Mouse (Mus musculus): ENCODE measurements at regions not wholly inside any gene's neighbourhood (a gene's known extent, or its start where the extent isn't known, plus 50 kb on each side); places are given as distances from the start of the nearest gene placed in this dataset.

DNA sequence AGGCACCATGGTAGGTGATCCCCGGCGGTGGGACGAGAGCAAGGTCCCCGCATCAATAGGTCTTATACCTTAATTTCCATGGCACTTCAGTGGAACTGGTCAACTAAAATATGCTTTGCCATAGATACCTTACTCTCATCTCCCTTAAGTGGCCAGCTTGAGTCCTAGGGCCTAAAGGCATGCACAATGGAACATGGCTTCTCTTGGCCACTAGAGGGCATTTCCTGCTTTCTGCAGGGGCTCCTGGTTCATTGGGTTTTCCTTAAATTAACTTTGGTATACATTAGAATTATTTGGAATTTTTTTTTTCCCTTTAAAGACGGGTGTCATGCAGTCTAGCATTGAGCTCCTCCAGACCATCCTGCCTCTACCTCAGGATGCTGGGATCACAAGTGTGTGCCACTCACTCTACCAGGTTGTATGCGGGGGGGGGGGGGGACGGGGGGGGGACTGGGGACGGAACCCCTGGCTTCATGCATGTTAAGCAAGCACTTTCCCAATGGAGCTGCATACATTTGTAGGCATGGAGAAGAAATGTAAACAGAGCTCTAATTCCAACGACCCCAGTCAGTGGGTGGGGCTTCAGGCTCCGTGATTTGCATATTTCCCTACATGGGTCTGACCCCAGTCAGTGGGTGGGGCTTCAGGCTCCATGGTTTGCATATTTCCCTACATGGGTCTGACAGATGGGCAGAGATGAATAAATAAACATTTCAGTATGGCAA, 113.4 kb upstream of the Cpm start:
- DNase-seq (ENCODE audit: low read depth, low spot score) = peak; percentile 53

DNA sequence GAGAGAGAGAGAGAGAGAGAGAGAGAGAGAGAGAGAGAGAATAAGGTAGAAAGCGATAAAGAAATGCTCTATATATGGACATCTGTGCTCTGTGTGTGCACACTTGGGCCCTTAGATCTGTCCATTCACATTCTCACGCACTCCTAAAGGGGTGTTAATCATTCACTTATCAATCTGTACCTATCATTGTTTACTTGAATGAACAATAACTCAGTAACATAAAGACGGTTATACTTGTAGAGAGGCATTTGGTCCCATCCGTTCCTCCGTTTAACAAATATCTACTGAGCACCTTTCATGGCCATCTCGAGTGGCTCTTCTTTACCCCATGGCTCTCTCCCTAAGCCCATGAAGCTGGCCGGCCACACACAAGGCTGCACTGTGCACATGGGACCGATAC, 114.3 kb upstream of the Cpm start:
- no peak for DNase-seq (ENCODE audit: low read depth, low spot score)

DNA sequence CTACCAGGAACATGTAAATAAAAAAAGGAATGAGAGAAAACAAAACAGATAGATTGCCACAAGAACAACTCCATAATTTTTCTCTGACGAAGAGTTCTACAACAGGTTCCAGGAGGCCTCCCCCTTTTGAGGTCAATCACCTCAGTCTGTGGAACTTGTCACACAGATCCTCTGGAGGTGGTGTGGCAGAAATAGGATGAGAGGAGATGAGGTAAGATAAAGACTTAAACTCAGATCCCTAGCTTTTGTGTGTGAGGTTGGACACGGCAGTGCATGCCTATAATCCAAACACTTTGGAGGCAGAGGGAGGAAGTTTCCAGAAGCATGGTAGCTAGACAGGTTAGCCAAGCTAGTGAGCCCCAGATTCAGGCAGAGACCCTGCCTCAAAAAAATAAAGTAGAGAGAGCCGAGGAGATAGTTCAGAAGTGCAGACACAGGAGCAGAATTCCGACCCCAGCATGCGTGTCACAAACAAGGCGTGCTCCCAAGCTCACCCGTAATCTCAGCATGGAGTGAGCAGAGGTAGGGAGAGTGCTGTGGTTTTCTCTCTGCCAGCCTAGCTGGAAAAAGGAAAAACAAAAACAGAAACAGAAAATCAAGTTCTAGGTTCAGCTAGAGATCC, 115.3 kb upstream of the Cpm start:
- no peak for DNase-seq (ENCODE audit: low read depth, low spot score)

DNA sequence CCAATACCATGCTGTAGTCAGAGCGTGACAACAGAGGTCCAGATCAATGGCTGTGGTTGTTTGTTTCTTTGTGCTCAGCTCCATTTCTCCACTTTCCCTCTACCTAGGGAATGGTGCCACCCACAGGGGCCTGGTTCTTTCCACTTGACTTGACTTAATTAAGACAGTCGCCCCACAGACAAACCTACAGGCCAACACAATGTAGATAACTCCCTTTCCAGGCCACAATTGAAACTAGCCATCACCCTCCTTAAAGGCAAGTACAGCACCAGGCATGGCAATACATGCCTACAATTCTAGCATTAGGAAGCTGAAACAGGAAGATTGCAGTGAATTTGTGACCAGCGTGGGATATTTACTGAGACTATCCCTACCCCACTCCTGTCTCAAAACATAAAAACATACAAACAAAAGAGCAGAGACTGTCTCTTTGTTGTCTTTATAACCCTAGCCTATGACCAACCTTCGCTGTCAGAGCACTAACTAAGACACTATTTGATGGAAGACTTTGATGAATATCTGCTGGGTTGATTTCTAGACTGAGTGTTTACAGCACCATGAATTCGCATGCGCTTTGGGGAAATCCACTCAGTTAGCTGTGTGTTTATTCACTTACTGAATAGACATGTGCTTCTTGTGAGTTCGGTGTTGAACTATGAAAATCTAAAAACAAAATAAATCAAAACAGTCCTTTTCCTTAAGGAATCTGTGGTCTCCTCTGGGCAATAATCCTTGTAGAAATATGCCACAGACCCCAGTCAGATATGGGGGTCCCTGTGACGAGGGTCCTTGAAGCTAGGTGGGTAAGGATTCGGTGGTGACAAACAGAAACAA, 116.7 kb upstream of the Cpm start:
- no peak for DNase-seq (ENCODE audit: low read depth, low spot score)

DNA sequence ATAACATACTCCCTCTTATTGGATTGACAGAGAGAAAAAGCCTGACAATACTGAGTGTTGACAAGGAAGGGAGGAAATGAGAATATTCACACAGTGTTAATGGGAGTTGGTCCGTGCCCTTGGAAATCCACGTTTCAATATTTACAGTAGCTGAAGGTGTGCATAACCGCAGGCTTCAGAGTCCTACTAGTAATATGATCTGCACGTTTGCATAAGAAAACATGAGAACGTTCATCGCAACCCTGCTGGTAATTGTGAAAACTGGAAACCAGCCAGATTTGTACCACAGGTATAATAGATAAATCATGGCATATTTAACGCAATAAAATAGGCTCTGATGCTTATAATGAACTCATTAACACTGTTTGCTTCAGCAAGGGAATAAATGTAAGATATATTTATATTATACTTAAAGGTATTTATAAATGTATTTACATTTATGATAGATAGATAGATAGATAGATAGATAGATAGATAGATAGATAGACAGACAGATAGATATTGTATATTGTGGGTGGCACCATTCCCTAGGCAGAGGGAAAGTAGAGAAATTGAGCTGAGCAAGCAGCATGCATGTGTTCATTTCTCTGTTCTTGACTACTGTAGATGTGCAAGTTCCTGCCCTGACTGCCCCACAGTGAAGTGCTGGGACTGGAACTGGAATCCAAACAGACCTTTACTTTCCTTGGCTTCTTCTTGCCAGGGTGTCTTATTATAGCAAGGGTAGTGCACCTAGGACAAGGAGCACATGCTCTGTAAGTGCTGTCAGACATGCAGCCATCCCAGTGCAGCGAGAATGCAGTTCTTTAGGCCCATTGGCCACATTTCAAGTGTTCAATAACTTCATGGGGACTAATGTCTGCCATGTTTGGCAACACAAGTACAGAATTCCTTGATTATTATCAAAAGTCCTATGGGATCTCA, 117.6 kb upstream of the Cpm start:
- no peak for DNase-seq (ENCODE audit: low read depth, low spot score)

DNA sequence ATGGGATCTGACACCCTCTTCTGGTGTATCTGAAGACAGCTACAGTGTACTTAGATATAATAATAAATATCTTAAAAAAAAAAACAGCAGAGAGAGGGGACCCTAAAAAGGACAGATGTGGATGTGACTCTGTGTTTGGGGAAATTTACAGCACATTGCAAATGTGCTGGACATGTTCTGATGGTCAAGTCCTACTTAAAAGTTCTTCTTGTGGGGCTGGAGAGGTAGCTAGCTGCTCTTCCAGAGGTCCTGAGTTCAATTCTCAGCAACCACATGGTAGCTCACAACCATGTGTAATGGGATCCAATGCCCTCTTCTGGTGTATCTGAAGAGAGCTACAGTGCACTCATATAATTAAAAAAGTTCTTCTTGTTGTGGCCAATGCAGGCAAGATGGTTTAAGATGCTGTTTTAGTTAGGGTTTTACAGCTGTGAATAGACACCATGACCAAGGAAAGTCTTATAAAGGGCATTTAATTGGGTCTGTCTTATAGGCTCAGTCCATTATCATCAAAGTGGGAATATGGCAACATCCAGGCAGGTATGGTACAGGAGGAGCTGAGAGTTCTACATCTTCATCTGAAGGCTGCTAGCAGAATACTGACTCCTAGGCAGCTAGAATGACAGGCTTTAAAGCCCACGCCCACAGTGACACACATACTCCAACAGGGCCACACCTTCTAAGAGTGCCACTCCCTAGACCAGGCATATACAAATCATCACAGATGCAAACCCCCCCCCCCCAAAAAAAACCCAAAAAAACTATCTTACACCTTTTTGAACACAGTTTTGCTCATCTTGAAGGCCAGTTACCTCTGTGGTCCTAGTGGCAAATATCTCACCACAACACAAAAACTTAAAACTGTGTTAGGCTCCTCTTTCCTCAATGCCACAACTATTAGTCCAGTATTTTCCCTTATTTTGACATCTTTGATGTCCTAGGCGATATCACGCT, 118.5 kb upstream of the Cpm start:
- DNase-seq (ENCODE audit: low read depth, low spot score) = no peak

DNA sequence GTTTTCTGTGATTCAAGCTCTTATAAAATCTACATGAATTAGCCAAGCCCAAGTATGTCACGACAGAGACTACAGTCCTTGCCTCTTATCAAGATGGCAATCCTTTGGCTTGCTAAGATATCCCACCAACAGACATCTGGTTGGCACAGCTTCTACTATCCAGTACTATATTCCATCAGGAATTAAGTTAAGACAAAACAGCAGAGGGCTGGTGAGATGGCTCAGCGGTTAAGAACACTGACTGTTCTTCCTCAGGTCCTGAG, 119.1 kb upstream of the Cpm start:
- no peak for DNase-seq (ENCODE audit: low read depth, low spot score)

DNA sequence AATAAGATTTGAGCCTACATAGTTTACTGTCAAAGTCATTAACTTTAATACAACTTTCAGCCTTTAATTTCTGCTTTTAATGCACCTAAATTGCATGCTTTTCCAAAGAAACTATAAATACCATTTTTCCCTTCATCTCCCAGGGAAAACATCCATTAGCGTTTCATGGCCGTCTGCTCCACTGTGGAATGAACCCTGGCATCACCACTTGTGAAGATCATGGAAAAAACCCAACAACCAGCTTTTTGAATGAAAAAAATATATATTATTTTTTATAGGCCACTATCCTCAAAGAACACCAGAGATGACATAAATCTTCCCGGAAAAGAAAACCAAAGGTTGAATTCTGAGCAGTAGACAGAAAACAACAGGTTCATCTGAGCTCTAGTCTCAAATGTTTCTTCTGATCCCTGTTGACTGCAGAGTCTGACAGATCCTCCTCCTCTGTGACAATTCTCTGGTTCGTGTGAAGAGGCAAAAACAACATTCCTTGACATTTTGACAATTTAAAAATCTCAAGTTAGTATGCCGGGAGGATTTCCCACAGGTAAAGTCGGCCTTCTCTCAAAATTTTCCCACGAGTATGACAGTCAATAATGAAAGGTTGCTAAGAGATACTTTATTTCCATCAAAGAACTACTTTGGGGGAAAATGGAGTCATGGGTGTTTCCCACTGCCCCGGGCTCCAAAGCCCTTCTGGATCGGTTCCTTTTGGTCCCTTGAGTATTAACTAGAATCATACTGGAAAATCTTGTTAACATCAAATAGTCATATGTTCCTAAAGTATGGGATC, 119.7 kb upstream of the Cpm start:
- no peak for DNase-seq (ENCODE audit: low read depth, low spot score)

DNA sequence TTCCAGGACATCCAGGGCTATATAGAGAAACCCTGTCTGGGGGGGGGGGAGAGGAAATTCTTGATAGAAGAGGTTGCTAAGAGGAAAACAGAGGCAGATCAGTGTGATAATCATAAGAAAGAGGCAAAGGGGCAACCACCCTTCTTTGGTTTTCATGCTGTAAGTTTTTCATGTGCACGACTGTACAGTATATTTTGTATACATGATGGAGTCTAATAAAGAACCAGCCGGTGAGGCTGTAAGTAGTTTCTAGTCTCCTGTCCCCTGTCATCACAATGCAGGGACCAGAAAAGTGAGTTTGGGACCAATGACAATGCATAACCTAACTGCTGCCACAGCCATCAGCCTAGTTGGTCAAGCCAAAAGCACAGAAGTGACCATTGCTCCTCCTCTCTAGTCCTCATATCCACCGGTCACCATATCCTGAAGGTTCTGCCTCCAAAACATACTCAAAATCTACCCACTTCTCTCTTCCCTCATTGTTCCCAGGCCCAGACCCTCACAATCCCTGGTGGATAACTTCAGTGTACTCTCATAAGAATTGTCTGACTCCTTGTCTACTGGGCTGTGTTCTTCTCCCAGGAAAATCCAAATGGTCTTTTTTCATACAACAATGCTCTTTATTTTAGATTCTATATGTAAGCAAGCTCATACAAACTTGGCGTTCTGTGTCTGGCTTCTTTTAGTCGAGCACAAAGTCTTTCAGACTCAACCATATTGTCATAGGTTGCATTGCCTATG, 122.9 kb upstream of the Cpm start:
- no peak for DNase-seq (ENCODE audit: low read depth, low spot score)

DNA sequence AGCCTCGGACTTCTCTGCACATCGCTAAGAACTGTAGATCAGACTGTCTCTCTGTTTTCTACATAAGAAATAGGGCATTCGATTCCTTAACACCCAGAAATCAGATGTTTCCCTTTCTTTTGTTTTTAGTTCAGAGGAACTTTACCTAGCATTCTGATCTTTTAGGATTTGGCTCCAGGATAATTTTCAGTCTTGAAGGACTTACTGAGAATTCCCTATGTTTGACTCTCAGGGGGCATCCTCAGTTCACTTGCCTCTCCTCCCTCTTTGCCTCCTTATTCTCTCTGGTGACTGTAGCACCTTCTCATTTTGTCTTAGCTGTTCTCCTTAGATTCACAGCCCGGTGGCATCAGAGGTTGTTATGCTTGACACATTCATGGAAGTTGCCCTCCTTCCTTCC, 123.8 kb upstream of the Cpm start:
- DNase-seq (ENCODE audit: low read depth, low spot score) = no peak

DNA sequence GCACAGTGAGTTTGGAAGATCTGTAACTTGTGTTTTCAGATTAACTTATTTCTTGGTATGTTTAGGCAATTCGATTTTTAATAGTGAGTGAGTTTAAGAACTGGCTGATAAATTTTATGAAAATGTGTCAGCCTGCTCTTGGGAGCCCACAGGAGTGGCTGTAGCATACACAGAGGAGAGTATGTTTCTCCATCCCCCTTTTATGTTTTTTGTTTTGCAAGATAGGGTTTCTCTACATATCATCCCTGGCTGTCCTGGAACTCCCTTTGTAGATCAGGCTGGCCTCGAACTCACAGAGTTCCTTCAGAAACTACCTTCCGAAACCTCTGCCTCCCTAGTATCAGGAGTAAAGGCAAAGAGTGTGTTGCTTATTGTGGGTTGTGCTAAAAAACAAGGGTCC, 124.2 kb upstream of the Cpm start:
- no peak for DNase-seq (ENCODE audit: low read depth, low spot score)

DNA sequence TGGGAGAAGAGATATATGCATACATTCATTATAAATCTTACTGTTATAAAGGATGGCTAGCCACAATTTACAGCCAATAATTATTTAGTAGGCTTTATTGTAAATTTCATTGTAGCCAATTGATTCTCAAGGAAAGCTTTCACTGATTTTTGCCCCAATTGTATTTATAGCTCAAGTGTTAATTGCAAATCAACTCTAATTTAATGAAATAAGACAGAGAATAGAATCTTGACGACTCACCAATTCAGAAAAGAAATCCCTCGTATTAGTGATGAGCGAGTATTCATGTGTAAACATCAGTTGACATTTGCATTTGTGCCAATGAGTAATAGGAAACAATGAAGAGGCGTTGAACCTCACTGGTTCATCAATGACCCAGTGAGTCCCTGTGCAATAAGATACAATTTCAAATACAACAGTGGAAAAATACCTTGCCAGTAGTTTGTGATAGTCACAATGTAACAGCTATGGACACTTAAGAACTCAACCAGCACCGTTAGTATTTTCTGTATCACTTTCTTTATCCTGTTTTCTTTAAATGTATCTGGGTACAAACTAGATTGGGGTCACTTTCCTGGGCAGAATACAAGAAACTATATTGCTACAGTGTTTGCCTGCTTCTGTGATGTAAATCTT, 124.6 kb upstream of the Cpsf6 start:
- no peak for DNase-seq (ENCODE audit: low read depth, low spot score)

DNA sequence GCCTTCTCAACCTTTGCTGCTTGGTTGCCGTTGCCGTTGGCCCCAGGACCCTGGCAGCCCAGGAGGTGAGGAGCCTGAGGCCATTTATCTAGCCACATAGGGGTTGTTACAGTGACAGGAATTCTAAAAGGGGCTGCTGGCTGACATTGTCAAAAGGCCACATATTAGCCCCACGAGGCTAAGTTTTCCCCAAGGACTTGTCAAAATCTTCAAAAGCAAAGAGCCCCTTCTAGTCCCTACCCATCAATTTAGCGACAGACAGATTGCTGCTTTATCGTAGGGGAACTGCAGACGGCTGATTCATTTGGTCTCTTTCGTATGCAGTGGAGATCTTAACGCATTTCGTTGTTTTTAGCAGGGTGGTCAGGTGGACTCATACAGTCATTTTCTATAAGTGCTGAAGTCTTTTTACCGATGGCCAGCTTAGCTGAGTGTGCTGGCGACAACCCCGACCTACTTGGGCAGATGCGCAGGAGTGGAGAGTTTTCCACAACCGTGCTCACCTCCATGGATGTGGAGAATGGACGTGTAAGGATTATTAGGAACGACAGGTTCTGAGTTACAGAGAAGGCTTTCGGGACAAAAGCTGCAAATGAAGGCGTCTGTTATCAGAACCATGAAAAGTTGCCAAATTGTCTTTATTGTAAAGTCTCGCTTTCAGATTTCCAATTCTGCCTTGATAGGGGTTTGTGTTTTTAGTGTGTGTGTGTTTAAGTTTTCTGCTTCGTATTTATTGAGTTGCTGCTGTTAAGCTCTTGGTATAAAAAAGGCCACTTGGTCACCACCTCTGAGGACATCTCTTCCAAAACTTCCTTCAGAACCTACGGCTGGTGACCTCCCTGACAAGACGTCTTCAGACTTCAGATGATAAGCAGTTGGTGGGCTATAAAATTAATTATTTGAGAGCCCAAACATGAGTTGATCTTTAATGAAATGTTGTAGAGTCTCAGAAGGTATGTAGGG, 123.7 kb upstream of the Cpsf6 start:
- no peak for DNase-seq (ENCODE audit: low read depth, low spot score)

DNA sequence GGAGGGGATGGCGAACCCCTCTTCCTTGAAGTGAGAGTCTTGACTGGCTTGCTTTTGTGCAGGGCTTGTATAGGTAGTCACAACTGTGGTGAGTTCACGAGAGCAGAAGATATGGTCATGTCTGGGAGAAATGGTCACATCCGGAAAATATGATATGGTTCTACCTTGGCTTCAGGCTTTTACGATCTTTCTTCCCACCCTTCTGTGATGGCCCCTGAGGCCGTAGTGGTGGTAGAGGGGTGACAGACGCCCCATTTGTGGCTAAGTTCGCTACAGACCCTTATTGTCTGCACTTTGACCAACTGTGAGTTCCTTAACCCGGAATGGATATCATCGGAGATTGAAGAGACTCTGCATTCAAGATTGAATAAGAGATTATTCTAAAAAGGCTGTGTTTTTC, 122.9 kb upstream of the Cpsf6 start:
- DNase-seq (ENCODE audit: low read depth, low spot score) = no peak

DNA sequence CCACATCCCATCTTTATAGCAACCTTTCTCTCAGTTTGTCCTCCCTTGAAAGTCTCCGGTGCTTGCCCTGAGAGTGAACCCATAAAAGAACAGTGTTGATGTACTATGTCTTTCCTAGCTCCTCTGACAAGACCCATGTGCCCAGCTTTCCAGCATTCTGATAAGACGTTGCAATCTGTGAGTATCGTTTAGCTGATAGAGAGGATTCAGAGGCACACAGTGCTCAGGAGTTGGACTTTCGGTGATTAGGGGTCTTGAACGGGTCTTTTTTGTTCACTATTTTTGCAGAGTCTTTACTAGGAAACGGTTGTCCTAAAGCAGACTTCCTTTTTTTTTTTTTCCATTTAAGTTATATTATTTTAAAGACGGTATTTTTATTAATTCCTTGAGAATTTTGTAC, 122.3 kb upstream of the Cpsf6 start:
- DNase-seq (ENCODE audit: low read depth, low spot score) = no peak

DNA sequence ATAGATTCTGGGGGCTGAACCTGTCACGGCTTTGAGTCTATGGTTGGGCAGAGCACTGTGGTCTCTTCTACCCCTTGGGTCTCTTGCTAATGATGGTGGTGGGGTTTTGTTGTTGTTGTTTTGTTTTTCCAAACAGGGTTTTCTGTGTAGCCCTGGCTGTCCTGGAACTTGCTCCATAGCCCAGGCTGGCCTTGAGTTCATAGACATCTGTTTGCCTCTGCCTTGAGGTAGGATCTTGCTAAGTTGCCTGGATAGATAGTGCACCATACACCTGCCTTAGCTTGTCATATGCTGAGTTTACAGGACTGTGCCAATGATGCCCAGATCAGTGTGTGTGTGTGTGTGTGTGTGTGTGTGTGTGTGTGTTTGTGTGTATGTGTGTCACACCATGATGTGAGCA, 121.6 kb upstream of the Cpsf6 start:
- DNase-seq (ENCODE audit: low read depth, low spot score) = no peak

DNA sequence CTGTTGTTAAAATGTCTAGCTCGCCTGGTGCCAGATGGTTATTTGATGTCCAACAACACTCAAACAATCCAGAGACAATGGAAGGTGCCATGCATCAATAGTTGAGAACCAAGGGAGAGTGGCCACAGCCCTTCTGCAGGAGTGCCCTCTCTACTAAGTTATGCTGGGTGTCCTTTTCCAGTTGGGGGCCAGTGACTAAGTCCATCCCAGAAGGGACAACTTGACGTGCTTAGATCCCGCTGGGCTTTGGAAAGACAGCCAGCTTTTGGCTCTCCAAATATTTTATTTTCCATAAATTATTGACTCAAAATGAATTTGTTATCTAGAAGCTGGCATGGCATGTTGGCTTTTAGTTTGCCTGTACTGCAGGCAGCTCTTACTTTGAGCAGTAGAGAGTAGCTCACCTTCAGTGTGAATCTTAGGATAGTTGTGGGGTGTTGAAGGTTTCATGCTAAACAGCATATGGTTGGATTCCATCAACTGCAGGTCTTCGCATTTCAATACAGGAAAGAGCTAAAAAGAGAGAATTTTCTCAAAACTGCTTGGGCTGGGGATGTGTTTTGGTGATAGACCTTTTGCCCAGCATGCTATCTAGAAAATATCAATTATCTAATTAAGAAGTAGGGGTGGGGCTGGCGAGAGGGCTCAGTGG, 120.8 kb upstream of the Cpsf6 start:
- no peak for DNase-seq (ENCODE audit: low read depth, low spot score)

Data from mesoderm, embryonic 11.5 days (tissue).